Comparison of ENCODE assay signal across 19 mouse cellular contexts in genomic region chr2:180731036-180731435, GRCm38 (mm10). TPM values are rescaled to one million over a fixed set of nuclear protein-coding genes. Genes with fewer than 3 reads are reported as not detected.
DNase-seq lines count a peak whose midpoint lies in the region; ATAC-seq and TF ChIP-seq lines count a peak whose summit lies in the region.
"Had no signal": no experiment of that assay in that cellular context is flagged by ENCODE, and none has a peak within 500 bp of the region (broad histone marks: within the 10 kb centered on the region; RNA-seq: fewer than 3 reads in every experiment).

No protein-coding gene starts in this region.

- no peaks in the 10 kb centered on the region for H3K27me3 ChIP-seq in lung, embryonic 14.5 days (ENCODE audit: insufficient read depth, low read length)
- H3K27me3 ChIP-seq: CH12.LX; hindbrain, embryonic 12.5 days; liver, embryonic 15.5 days had no signal

- TF ChIP-seq CTCF in lung, embryonic 14.5 days (IDR thresholded peaks at IDR 0.05; ENCODE audit: low read depth), result no peak
- no peak for TF ChIP-seq CTCF in left cerebral cortex, adult 2 months (IDR thresholded peaks at IDR 0.05)

- peak; percentile 66 for DNase-seq in lung, embryonic 14.5 days
- no peak for DNase-seq in lung, postnatal 25 days (ENCODE audit: low spot score)
- peak; percentile 50 to 67 for DNase-seq in CD8-positive naive resting alpha-beta T cell, adult 2 months (ENCODE audit: low read depth in 2 of 2, low spot score in 2 of 2)
- DNase-seq in adrenal gland, postnatal 14 days, result peak; percentile 65
- DNase-seq in thymus, postnatal 0 days (ENCODE audit: low spot score), result peak; percentile 24
- DNase-seq in left cerebral cortex, adult 2 months (ENCODE audit: extremely low spot score in 1 of 2, low spot score in 2 of 2), result no peak
- no peak for DNase-seq in urinary bladder, postnatal 10 days (ENCODE audit: low spot score)
- DNase-seq: cerebellum, postnatal 25 days; kidney, adult 9 months had no signal

- intact Hi-C loops in left cerebral cortex, adult 2 months (cut with DNase I), result no loop called here

- H3K4me3 ChIP-seq in lung, embryonic 14.5 days (ENCODE audit: low read depth, low read length), result no peak overlapping the region
- no peak overlapping the region for H3K4me3 ChIP-seq in left cerebral cortex, adult 2 months
- H3K4me3 ChIP-seq: forebrain, embryonic 10.5 days; heart, embryonic 12.5 days; hindbrain, embryonic 12.5 days; liver, embryonic 15.5 days had no signal

- H3K36me3 ChIP-seq in lung, embryonic 14.5 days (ENCODE audit: insufficient read depth), result no peaks in the 10 kb centered on the region
- H3K36me3 ChIP-seq: forebrain, embryonic 10.5 days; heart, embryonic 12.5 days; hindbrain, embryonic 12.5 days had no signal

- H3K4me2 ChIP-seq in lung, embryonic 14.5 days, result no peak overlapping the region
- H3K4me2 ChIP-seq: heart, embryonic 12.5 days; hindbrain, embryonic 12.5 days; liver, embryonic 15.5 days; midbrain, embryonic 11.5 days had no signal

- WGBS in lung, embryonic 14.5 days, result 53% methylated on average over 3 of the region's 3 CpGs

- no peak for ATAC-seq in lung, embryonic 14.5 days (ENCODE audit: insufficient read depth)
- ATAC-seq in monocyte, adult 5-6 weeks (replicated peaks; ENCODE audit: insufficient number of reproducible peaks, low FRiP score, low TSS enrichment, poor library complexity, severe bottlenecking), result no peak

- H3K9ac ChIP-seq in lung, embryonic 14.5 days, result no peak overlapping the region
- H3K9ac ChIP-seq: heart, embryonic 12.5 days; hindbrain, embryonic 12.5 days; liver, embryonic 15.5 days had no signal

- H3K4me1 ChIP-seq in lung, embryonic 14.5 days (ENCODE audit: insufficient read depth), result no peaks in the 10 kb centered on the region
- H3K4me1 ChIP-seq: hindbrain, embryonic 12.5 days had no signal

- H3K9me3 ChIP-seq in lung, embryonic 14.5 days (ENCODE audit: low read depth, low read length), result no peaks in the 10 kb centered on the region
- H3K9me3 ChIP-seq: forebrain, embryonic 10.5 days; heart, embryonic 12.5 days; hindbrain, embryonic 12.5 days; liver, embryonic 15.5 days had no signal

- 0 out of 2 replicates have a peak overlapping the region, but pooled peaks have one; percentile 20 for H3K27ac ChIP-seq in lung, embryonic 14.5 days (ENCODE audit: low read depth)
- H3K27ac ChIP-seq in left cerebral cortex, adult 2 months, result no peak overlapping the region
- H3K27ac ChIP-seq: forebrain, embryonic 10.5 days; hindbrain, embryonic 12.5 days; liver, embryonic 15.5 days had no signal

RNA-seq across cellular contexts. Expression of gene Slc17a9, which starts 6.0 kb away (rescaled TPM):
- 0.80 and 0.88 TPM in 2 replicates for polyA plus RNA-seq in lung, embryonic 14.5 days (2014; fragmentation: Nextera tagmentation; extraction: Ambion mirVana)
- 1.2 and 2.5 TPM in 2 replicates for total RNA-seq in adrenal gland, postnatal 14 days (2021)
- 2.6 and 3.1 TPM in 2 replicates for polyA plus RNA-seq in thymus, postnatal 0 days (2015; fragmentation: Nextera tagmentation; extraction: Ambion mirVana)
- total RNA-seq in left cerebral cortex, adult 2 months (2021), result under 1 TPM in 1 of 2 experiments, not detected in 1; 0.57 TPM
- total RNA-seq in monocyte, adult 5-6 weeks (2017), result 1.8 to 5.2 TPM (median 1.9 TPM) in 3 replicates
- polyA plus RNA-seq: embryonic facial prominence, embryonic 11.5 days; midbrain, embryonic 11.5 days had no signal

RNA-seq across cellular contexts. Expression of gene Gid8, which starts 21.1 kb away (rescaled TPM):
- polyA plus RNA-seq in lung, embryonic 14.5 days (2014; fragmentation: Nextera tagmentation; extraction: Ambion mirVana), result 58.6 and 59.1 TPM in 2 replicates
- 62.9 and 65.5 TPM in 2 replicates for total RNA-seq in adrenal gland, postnatal 14 days (2021)
- polyA plus RNA-seq in thymus, postnatal 0 days (2015; fragmentation: Nextera tagmentation; extraction: Ambion mirVana), result 50.5 and 53.1 TPM in 2 replicates
- total RNA-seq in left cerebral cortex, adult 2 months (2021), result 10 to 100 TPM; 62.9 to 65.5 TPM
- total RNA-seq in monocyte, adult 5-6 weeks (2017), result 46.5 to 53.9 TPM (median 52.1 TPM) in 3 replicates

RNA-seq across cellular contexts. Expression of gene Dido1, which starts 21.2 kb away (rescaled TPM):
- 34.1 and 36.0 TPM in 2 replicates for polyA plus RNA-seq in lung, embryonic 14.5 days (2014; fragmentation: Nextera tagmentation; extraction: Ambion mirVana)
- 49.3 and 54.1 TPM in 2 replicates for total RNA-seq in adrenal gland, postnatal 14 days (2021)
- polyA plus RNA-seq in thymus, postnatal 0 days (2015; fragmentation: Nextera tagmentation; extraction: Ambion mirVana), result 25.6 and 32.2 TPM in 2 replicates
- 10 to 100 TPM; 59.5 to 60.2 TPM for total RNA-seq in left cerebral cortex, adult 2 months (2021)
- total RNA-seq in monocyte, adult 5-6 weeks (2017), result 58.9 to 107 TPM (median 65.1 TPM) in 3 replicates

RNA-seq across cellular contexts. Expression of gene Bhlhe23, which starts 45.7 kb away (rescaled TPM):
- not detected in 2 replicates for polyA plus RNA-seq in lung, embryonic 14.5 days (2014; fragmentation: Nextera tagmentation; extraction: Ambion mirVana)
- total RNA-seq in adrenal gland, postnatal 14 days (2021), result not detected in 2 replicates
- 0.17 and 0.19 TPM in 2 replicates for polyA plus RNA-seq in thymus, postnatal 0 days (2015; fragmentation: Nextera tagmentation; extraction: Ambion mirVana)
- not detected for total RNA-seq in left cerebral cortex, adult 2 months (2021)
- not detected in 3 replicates for total RNA-seq in monocyte, adult 5-6 weeks (2017)
- total RNA-seq: CH12.LX had no signal
- polyA plus RNA-seq: heart, embryonic 12.5 days; limb, embryonic 11.5 days; liver, embryonic 15.5 days; stomach, embryonic 16.5 days had no signal

Comparison
In these comparisons a context has a peak if more than half of its experiments do, and no peak if none do; other contexts are left out.
1. DNase-seq: peak in lung, embryonic 14.5 days (single experiment), CD8-positive naive resting alpha-beta T cell, adult 2 months (2 of 2), adrenal gland, postnatal 14 days (single experiment) and thymus, postnatal 0 days (single experiment); none in lung, postnatal 25 days (single experiment), left cerebral cortex, adult 2 months (0 of 2) and urinary bladder, postnatal 10 days (single experiment).